Mouse (Mus musculus) midbrain, embryonic 10.5 days (tissue): ENCODE measurements around the gene Nub1. TPM values are rescaled to one million over a fixed set of nuclear protein-coding genes. Genes with fewer than 3 reads are reported as not detected.

Experiments
- DNase-seq: peaks from one replicate; pipeline ENCODE4 v3.0.0-alpha.2; 2017; ENCODE audit warnings: low spot score
- H3K27ac ChIP-seq: fragments of 300-500 bp; sonication (generic); replicated peaks from 2 replicates; pipeline ENCODE4 v1.5.1; 2016; ENCODE audit warnings: mild to moderate bottlenecking
- H3K27me3 ChIP-seq: fragments of 300-500 bp; sonication (generic); 2 replicates; pipeline ENCODE4 v1.6.1; 2016; ENCODE audit warnings: low read depth, mild to moderate bottlenecking; ENCODE audit not compliant: poor library complexity, severe bottlenecking
- H3K36me3 ChIP-seq: fragments of 300-500 bp; sonication (generic); 2 replicates; pipeline ENCODE4 v1.6.1; 2016; ENCODE audit warnings: mild to moderate bottlenecking, moderate library complexity
- H3K4me1 ChIP-seq: fragments of 300-500 bp; sonication (generic); 2 replicates; pipeline ENCODE4 v1.6.1; 2016
- H3K4me3 ChIP-seq: fragments of 300-500 bp; sonication (generic); 2 replicates; pipeline ENCODE4 v1.5.1; 2016; ENCODE audit warnings: mild to moderate bottlenecking, moderate library complexity
- H3K9me3 ChIP-seq: fragments of 300-500 bp; sonication (generic); replicated peaks from 2 replicates; pipeline ENCODE4 v1.6.1; 2016; ENCODE audit warnings: mild to moderate bottlenecking
- WGBS: fragments of 180-500 bp; shearing (Covaris S2); methylation state at CpG from one replicate; pipeline ENCODE4 v1.1.7; 2016; 5-methylcytosine and 5-hydroxymethylcytosine counted together
- polyA plus RNA-seq: library from polyadenylated mRNA; unstranded; fragments of >200 nt; fragmentation: Nextera tagmentation; extraction: Ambion mirVana; gene quantifications from 2 replicates; pipeline ENCODE4 v1.2.1, GENCODE M21; 2016

Nub1 gene
- polyA plus RNA-seq, 1 experiment from 2014 or later = 27.2 TPM

- H3K4me1 ChIP-seq = peaks cover 49% of the 10 kb centered on the region
- peak; percentile 40 for DNase-seq
- no peaks in the 10 kb centered on the region for H3K36me3 ChIP-seq
- H3K4me3 ChIP-seq = peak overlapping the region; percentile 58
- H3K27ac ChIP-seq = peak overlapping the region; percentile 76; the same call in 1 of the 2 replicates
- 3% methylated on average over 15 of the region's 15 CpGs for WGBS
- H3K9me3 ChIP-seq = no peaks in the 10 kb centered on the region
- H3K27me3 ChIP-seq = peaks cover 45% of the 10 kb centered on the region
Observed at GRCm38 (mm10) chr5:24730986-24731385, 45.7 kb downstream of the Nub1 start.

- no peak overlapping the region for H3K4me3 ChIP-seq
- peaks cover 46% of the 10 kb centered on the region for H3K4me1 ChIP-seq
- H3K27me3 ChIP-seq = peaks cover 44% of the 10 kb centered on the region
- peak overlapping the region; percentile 64 for H3K27ac ChIP-seq
- H3K9me3 ChIP-seq = no peaks in the 10 kb centered on the region
- 2% methylated on average over 8 of the region's 8 CpGs for WGBS
- no peaks in the 10 kb centered on the region for H3K36me3 ChIP-seq
- peak; percentile 78 for DNase-seq
Observed at GRCm38 (mm10) chr5:24733134-24733533, 47.8 kb downstream of the Nub1 start.

- Histone ChIP-seq H3K27ac (peak overlapping the region; percentile 64; the same call in 1 of the 2 replicates), H3K4me1 (peaks cover 46% of the 10 kb centered on the region), H3K4me3 (no peak overlapping the region), H3K27me3 (peaks cover 36% of the 10 kb centered on the region), H3K36me3 (no peaks in the 10 kb centered on the region), H3K9me3 (no peaks in the 10 kb centered on the region)
- DNase-seq = no peak
- WGBS = 68% methylated on average over 7 of the region's 7 CpGs
Observed at GRCm38 (mm10) chr5:24733771-24734426, 48.6 kb downstream of the Nub1 start.

- DNase-seq = no peak
- 93% methylated on average over 10 of the region's 10 CpGs for WGBS
- no peaks in the 10 kb centered on the region for H3K9me3 ChIP-seq
- no peaks in the 10 kb centered on the region for H3K36me3 ChIP-seq
- H3K27ac ChIP-seq = no peak overlapping the region
- H3K4me1 ChIP-seq = peaks cover 25% of the 10 kb centered on the region
- H3K27me3 ChIP-seq = peaks cover under 1% of the 10 kb centered on the region; the same call in 1 of the 2 replicates
- no peak overlapping the region for H3K4me3 ChIP-seq
Observed at GRCm38 (mm10) chr5:24737595-24737994, 52.3 kb downstream of the Nub1 start.

GRCm38 (mm10) chr5:24738517-24738916 is 53.2 kb downstream of the Nub1 start:
- H3K27me3 ChIP-seq = no peaks in the 10 kb centered on the region
- no peaks in the 10 kb centered on the region for H3K9me3 ChIP-seq
- H3K4me1 ChIP-seq = peaks cover 16% of the 10 kb centered on the region
- no peak overlapping the region for H3K4me3 ChIP-seq
- no peak for DNase-seq
- H3K36me3 ChIP-seq = no peaks in the 10 kb centered on the region
- no peak overlapping the region for H3K27ac ChIP-seq
- 85% methylated on average over 1 of the region's 1 CpGs for WGBS

GRCm38 (mm10) chr5:24739141-24739753 is 53.9 kb downstream of the Nub1 start:
- H3K9me3 ChIP-seq = no peaks in the 10 kb centered on the region
- H3K36me3 ChIP-seq = no peaks in the 10 kb centered on the region
- no peak overlapping the region for H3K27ac ChIP-seq
- DNase-seq = no peak
- H3K4me3 ChIP-seq = no peak overlapping the region
- H3K4me1 ChIP-seq = peaks cover 10% of the 10 kb centered on the region; the same call in 1 of the 2 replicates
- 63% methylated on average over 15 of the region's 15 CpGs for WGBS
- no peaks in the 10 kb centered on the region for H3K27me3 ChIP-seq

- Histone ChIP-seq H3K4me1 (peaks cover 10% of the 10 kb centered on the region; the same call in 1 of the 2 replicates), H3K4me3 (no peak overlapping the region), H3K9me3 (no peaks in the 10 kb centered on the region), H3K27me3 (no peaks in the 10 kb centered on the region), H3K27ac (no peak overlapping the region), H3K36me3 (no peaks in the 10 kb centered on the region)
- 81% methylated on average over 15 of the region's 15 CpGs for WGBS
- DNase-seq = no peak
Observed at GRCm38 (mm10) chr5:24741172-24741885, 56.0 kb downstream of the Nub1 start.

- WGBS = 91% methylated on average over 10 of the region's 10 CpGs
- peaks cover 22% of the 10 kb centered on the region for H3K4me1 ChIP-seq
- no peak overlapping the region for H3K4me3 ChIP-seq
- no peak for DNase-seq
- H3K9me3 ChIP-seq = no peaks in the 10 kb centered on the region
- no peaks in the 10 kb centered on the region for H3K36me3 ChIP-seq
- H3K27ac ChIP-seq = no peak overlapping the region
- no peaks in the 10 kb centered on the region for H3K27me3 ChIP-seq
Observed at GRCm38 (mm10) chr5:24743956-24744355, 58.6 kb downstream of the Nub1 start.

- 15% methylated on average over 6 of the region's 6 CpGs for WGBS
- H3K9me3 ChIP-seq = no peaks in the 10 kb centered on the region
- DNase-seq = no peak
- H3K4me1 ChIP-seq = peaks cover 41% of the 10 kb centered on the region
- H3K4me3 ChIP-seq = no peak overlapping the region
- H3K27ac ChIP-seq = peak overlapping the region; percentile 10; the same call in 1 of the 2 replicates
- peaks cover 5% of the 10 kb centered on the region; the same call in 1 of the 2 replicates for H3K27me3 ChIP-seq
- H3K36me3 ChIP-seq = no peaks in the 10 kb centered on the region
Observed at GRCm38 (mm10) chr5:24747533-24747932, 62.2 kb downstream of the Nub1 start.

- peak overlapping the region; percentile 67 for H3K4me3 ChIP-seq
- 65% methylated on average over 5 of the region's 5 CpGs for WGBS
- peaks cover 5% of the 10 kb centered on the region; the same call in 1 of the 2 replicates for H3K27me3 ChIP-seq
- no peaks in the 10 kb centered on the region for H3K36me3 ChIP-seq
- H3K4me1 ChIP-seq = peaks cover 46% of the 10 kb centered on the region
- peak overlapping the region; percentile 89 for H3K27ac ChIP-seq
- peak; percentile 12 for DNase-seq
- H3K9me3 ChIP-seq = no peaks in the 10 kb centered on the region
Observed at GRCm38 (mm10) chr5:24749731-24750130, 64.4 kb downstream of the Nub1 start.

GRCm38 (mm10) chr5:24750321-24751304 is 65.3 kb downstream of the Nub1 start:
- 1% methylated on average over 59 of the region's 59 CpGs for WGBS
- Histone ChIP-seq H3K36me3 (no peaks in the 10 kb centered on the region), H3K4me3 (peak overlapping the region; percentile 67), H3K27me3 (peaks cover 5% of the 10 kb centered on the region; the same call in 1 of the 2 replicates), H3K4me1 (peaks cover 46% of the 10 kb centered on the region), H3K27ac (peak overlapping the region; percentile 89), H3K9me3 (no peaks in the 10 kb centered on the region)
- peak; percentile 93 for DNase-seq
